Mouse (Mus musculus): Measurements from ENCODE around the gene Tcirg1. TPM values are rescaled to one million over a fixed set of nuclear protein-coding genes. Genes with fewer than 3 reads are reported as not detected.

The Tcirg1 gene
- polyA plus RNA-seq, 1 experiment: not detected

GRCm38 (mm10) chr19:3872373-3872772 lies 34.6 kb downstream of the Tcirg1 start:
- WGBS: 67% methylated on average over 4 of the region's 4 CpGs

GRCm38 (mm10) chr19:3871468-3871867 lies 35.5 kb downstream of the Tcirg1 start:
- Histone ChIP-seq H3K27ac (ENCODE audit: insufficient read depth, low read depth, low read length) (no peak overlapping the region), H3K4me3 (ENCODE audit: insufficient read depth, low read depth, low read length) (no peak overlapping the region), H3K4me1 (ENCODE audit: control insufficient read depth, insufficient read depth, low read length) (peaks cover 8% of the 10 kb centered on the region)
- TF ChIP-seq POLR2A (IDR thresholded peaks at IDR 0.05; ENCODE audit: insufficient read depth, low read depth, low read length) (no peak), CTCF (IDR thresholded peaks at IDR 0.05; ENCODE audit: insufficient read depth, low read depth, low read length) (no peak)

More at GRCm38 (mm10) chr19:3872373-3872772, 34.6 kb downstream of the Tcirg1 start:
- no peak for TF ChIP-seq POLR2A (IDR thresholded peaks at IDR 0.05; ENCODE audit: insufficient read depth, low read depth, low read length)
- no peak for TF ChIP-seq CTCF (IDR thresholded peaks at IDR 0.05; ENCODE audit: insufficient read depth, low read depth, low read length)
- peaks cover 8% of the 10 kb centered on the region for H3K4me1 ChIP-seq (ENCODE audit: control insufficient read depth, insufficient read depth, low read length)
- no peak overlapping the region for H3K4me3 ChIP-seq (ENCODE audit: insufficient read depth, low read depth, low read length)
- no peak overlapping the region for H3K27ac ChIP-seq (ENCODE audit: insufficient read depth, low read depth, low read length)

GRCm38 (mm10) chr19:3868290-3868689 lies 38.6 kb downstream of the Tcirg1 start:
- H3K4me3 ChIP-seq (ENCODE audit: insufficient read depth, low read depth, low read length): no peak overlapping the region
- TF ChIP-seq POLR2A (IDR thresholded peaks at IDR 0.05; ENCODE audit: insufficient read depth, low read depth, low read length) (no peak), CTCF (IDR thresholded peaks at IDR 0.05; ENCODE audit: insufficient read depth, low read depth, low read length) (no peak)
- WGBS: 82% methylated on average over 1 of the region's 1 CpGs
- H3K4me1 ChIP-seq (ENCODE audit: control insufficient read depth, insufficient read depth, low read length): peaks cover 4% of the 10 kb centered on the region
- no peak overlapping the region for H3K27ac ChIP-seq (ENCODE audit: insufficient read depth, low read depth, low read length)

GRCm38 (mm10) chr19:3864960-3865359 lies 42.0 kb downstream of the Tcirg1 start:
- H3K4me3 ChIP-seq (ENCODE audit: insufficient read depth, low read depth, low read length): no peak overlapping the region
- no peak overlapping the region for H3K27ac ChIP-seq (ENCODE audit: insufficient read depth, low read depth, low read length)
- 88% methylated on average over 2 of the region's 2 CpGs for WGBS
- peaks cover 4% of the 10 kb centered on the region; the same call in 1 of the 2 replicates for H3K4me1 ChIP-seq (ENCODE audit: control insufficient read depth, insufficient read depth, low read length)
- TF ChIP-seq CTCF (IDR thresholded peaks at IDR 0.05; ENCODE audit: insufficient read depth, low read depth, low read length): no peak
- TF ChIP-seq POLR2A (IDR thresholded peaks at IDR 0.05; ENCODE audit: insufficient read depth, low read depth, low read length): no peak

GRCm38 (mm10) chr19:3862713-3863112 lies 44.2 kb downstream of the Tcirg1 start:
- no peak overlapping the region for H3K4me3 ChIP-seq (ENCODE audit: insufficient read depth, low read depth, low read length)
- TF ChIP-seq POLR2A (IDR thresholded peaks at IDR 0.05; ENCODE audit: insufficient read depth, low read depth, low read length): no peak
- no peak for TF ChIP-seq CTCF (IDR thresholded peaks at IDR 0.05; ENCODE audit: insufficient read depth, low read depth, low read length)
- H3K27ac ChIP-seq (ENCODE audit: insufficient read depth, low read depth, low read length): no peak overlapping the region
- peaks cover 2% of the 10 kb centered on the region; the same call in 1 of the 2 replicates for H3K4me1 ChIP-seq (ENCODE audit: control insufficient read depth, insufficient read depth, low read length)
- WGBS: 48% methylated on average over 2 of the region's 2 CpGs

- TF ChIP-seq CTCF (IDR thresholded peaks at IDR 0.05; ENCODE audit: insufficient read depth, low read depth, low read length) (no peak), POLR2A (IDR thresholded peaks at IDR 0.05; ENCODE audit: insufficient read depth, low read depth, low read length) (no peak)
- H3K4me1 ChIP-seq (ENCODE audit: control insufficient read depth, insufficient read depth, low read length): peaks cover 14% of the 10 kb centered on the region
- H3K4me3 ChIP-seq (ENCODE audit: insufficient read depth, low read depth, low read length): no peak overlapping the region
- H3K27ac ChIP-seq (ENCODE audit: insufficient read depth, low read depth, low read length): no peak overlapping the region
- 50% methylated on average over 3 of the region's 3 CpGs for WGBS
Observed at GRCm38 (mm10) chr19:3857220-3857619, 49.7 kb downstream of the Tcirg1 start.

GRCm38 (mm10) chr19:3855601-3856000 lies 51.3 kb downstream of the Tcirg1 start:
- Histone ChIP-seq H3K27ac (ENCODE audit: insufficient read depth, low read depth, low read length) (no peak overlapping the region), H3K4me1 (ENCODE audit: control insufficient read depth, insufficient read depth, low read length) (peaks cover 18% of the 10 kb centered on the region), H3K4me3 (ENCODE audit: insufficient read depth, low read depth, low read length) (no peak overlapping the region)
- TF ChIP-seq CTCF (IDR thresholded peaks at IDR 0.05; ENCODE audit: insufficient read depth, low read depth, low read length) (no peak), POLR2A (IDR thresholded peaks at IDR 0.05; ENCODE audit: insufficient read depth, low read depth, low read length) (no peak)
- WGBS: 20% methylated on average over 4 of the region's 4 CpGs

GRCm38 (mm10) chr19:3855091-3855490 lies 51.8 kb downstream of the Tcirg1 start:
- 54% methylated on average over 6 of the region's 6 CpGs for WGBS
- H3K4me3 ChIP-seq (ENCODE audit: insufficient read depth, low read depth, low read length): no peak overlapping the region
- H3K4me1 ChIP-seq (ENCODE audit: control insufficient read depth, insufficient read depth, low read length): peaks cover 18% of the 10 kb centered on the region
- H3K27ac ChIP-seq (ENCODE audit: insufficient read depth, low read depth, low read length): 0 out of 2 replicates have a peak overlapping the region, but pooled peaks have one; percentile 4
- TF ChIP-seq POLR2A (IDR thresholded peaks at IDR 0.05; ENCODE audit: insufficient read depth, low read depth, low read length): no peak
- TF ChIP-seq CTCF (IDR thresholded peaks at IDR 0.05; ENCODE audit: insufficient read depth, low read depth, low read length): no peak

GRCm38 (mm10) chr19:3853891-3854290 lies 53.0 kb downstream of the Tcirg1 start:
- Histone ChIP-seq H3K27ac (ENCODE audit: insufficient read depth, low read depth, low read length) (no peak overlapping the region), H3K4me1 (ENCODE audit: control insufficient read depth, insufficient read depth, low read length) (peaks cover 18% of the 10 kb centered on the region), H3K4me3 (ENCODE audit: insufficient read depth, low read depth, low read length) (no peak overlapping the region)
- 53% methylated on average over 1 of the region's 1 CpGs for WGBS
- TF ChIP-seq POLR2A (IDR thresholded peaks at IDR 0.05; ENCODE audit: insufficient read depth, low read depth, low read length) (no peak), CTCF (IDR thresholded peaks at IDR 0.05; ENCODE audit: insufficient read depth, low read depth, low read length) (no peak)

GRCm38 (mm10) chr19:3853121-3853520 lies 53.8 kb downstream of the Tcirg1 start:
- TF ChIP-seq POLR2A (IDR thresholded peaks at IDR 0.05; ENCODE audit: insufficient read depth, low read depth, low read length): no peak
- no peak for TF ChIP-seq CTCF (IDR thresholded peaks at IDR 0.05; ENCODE audit: insufficient read depth, low read depth, low read length)
- Histone ChIP-seq H3K4me1 (ENCODE audit: control insufficient read depth, insufficient read depth, low read length) (peaks cover 18% of the 10 kb centered on the region), H3K27ac (ENCODE audit: insufficient read depth, low read depth, low read length) (no peak overlapping the region), H3K4me3 (ENCODE audit: insufficient read depth, low read depth, low read length) (no peak overlapping the region)
- WGBS: 84% methylated on average over 10 of the region's 10 CpGs
